Mouse (Mus musculus) ovary, postnatal 10 days (tissue): ENCODE data around the gene Tpcn2.

ENCODE experiments used
- DNase-seq: peaks from one replicate; pipeline ENCODE4 v3.0.0; 2022; ENCODE audit warnings: low spot score

The Tpcn2 gene

GRCm38 (mm10) chr7:145155666-145156065 lies 128.1 kb downstream of the Tpcn2 start:
- no peak for DNase-seq

- DNase-seq, result no peak
Measured at GRCm38 (mm10) chr7:145154066-145154465, 129.7 kb downstream of the Tpcn2 start.

GRCm38 (mm10) chr7:145151845-145152244 lies 132.0 kb downstream of the Tpcn2 start:
- DNase-seq, result no peak

- DNase-seq, result no peak
Measured at GRCm38 (mm10) chr7:145148902-145149301, 134.9 kb downstream of the Tpcn2 start.

GRCm38 (mm10) chr7:145147973-145148698 lies 135.7 kb downstream of the Tpcn2 start:
- DNase-seq, result no peak

GRCm38 (mm10) chr7:145146252-145146930 lies 137.4 kb downstream of the Tpcn2 start:
- no peak for DNase-seq

GRCm38 (mm10) chr7:145143502-145144070 lies 140.2 kb downstream of the Tpcn2 start:
- DNase-seq, result no peak

- DNase-seq, result no peak
Measured at GRCm38 (mm10) chr7:145140656-145141055, 143.2 kb downstream of the Tpcn2 start.

- no peak for DNase-seq
Measured at GRCm38 (mm10) chr7:145139576-145139975, 144.2 kb downstream of the Tpcn2 start.

- no peak for DNase-seq
Measured at GRCm38 (mm10) chr7:145139100-145139499, 144.7 kb downstream of the Tpcn2 start.

- DNase-seq, result no peak
Measured at GRCm38 (mm10) chr7:145137871-145138270, 145.9 kb downstream of the Tpcn2 start.

GRCm38 (mm10) chr7:145136831-145137230 lies 147.0 kb downstream of the Tpcn2 start:
- DNase-seq, result no peak
